Mouse (Mus musculus): ENCODE results near the gene Tnfsf18.

The Tnfsf18 gene

DNA sequence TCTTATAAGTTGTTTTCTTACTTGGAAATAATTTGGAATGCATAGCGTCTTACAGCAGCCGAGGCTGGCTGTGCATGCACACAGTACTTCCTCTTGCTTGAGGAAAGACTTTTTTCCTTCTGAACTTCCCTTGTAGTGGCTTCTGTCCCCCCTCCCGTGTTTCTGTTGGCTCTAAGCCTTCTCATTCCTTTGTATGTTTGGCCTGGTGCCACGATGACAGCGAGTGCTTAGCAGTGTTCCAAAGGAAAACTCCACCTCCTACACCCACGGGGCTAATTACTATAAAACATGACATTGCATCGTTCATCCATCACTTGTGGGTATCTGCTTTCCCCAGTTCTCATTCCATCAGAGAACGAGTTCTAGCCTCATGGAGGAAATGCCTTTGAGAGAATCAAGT is at the start of gene Tnfsf18:
Gene Tnfsf18, plus strand, starts transcription at position 313 of the 400 bp plus-strand sequence.
- in situ Hi-C loops (cut with MboI; ENCODE audit: low sequenced_read_pairs), result no loop called here

DNA sequence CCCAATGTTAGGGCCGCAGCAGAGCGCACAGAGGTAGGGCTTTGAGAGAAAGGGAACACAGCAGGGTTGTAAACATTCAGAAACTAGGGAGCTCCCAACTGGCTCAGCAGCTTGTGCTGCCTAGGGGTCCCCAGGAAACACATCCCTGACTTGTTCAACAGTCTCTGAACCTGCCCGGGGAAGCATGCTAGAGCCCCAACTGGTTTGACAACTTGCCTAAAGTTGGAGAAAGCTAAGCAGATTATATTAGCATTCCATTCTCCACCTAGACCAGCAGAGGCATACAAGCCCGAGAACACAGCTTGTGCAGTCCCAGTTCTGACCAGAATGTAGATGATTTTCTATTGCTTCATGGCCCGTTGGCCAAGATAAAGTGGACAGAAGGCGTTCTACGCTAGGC is 49.6 kb upstream of the Tnfsf18 start:
- in situ Hi-C loops (cut with MboI; ENCODE audit: low sequenced_read_pairs), result no loop called here

DNA sequence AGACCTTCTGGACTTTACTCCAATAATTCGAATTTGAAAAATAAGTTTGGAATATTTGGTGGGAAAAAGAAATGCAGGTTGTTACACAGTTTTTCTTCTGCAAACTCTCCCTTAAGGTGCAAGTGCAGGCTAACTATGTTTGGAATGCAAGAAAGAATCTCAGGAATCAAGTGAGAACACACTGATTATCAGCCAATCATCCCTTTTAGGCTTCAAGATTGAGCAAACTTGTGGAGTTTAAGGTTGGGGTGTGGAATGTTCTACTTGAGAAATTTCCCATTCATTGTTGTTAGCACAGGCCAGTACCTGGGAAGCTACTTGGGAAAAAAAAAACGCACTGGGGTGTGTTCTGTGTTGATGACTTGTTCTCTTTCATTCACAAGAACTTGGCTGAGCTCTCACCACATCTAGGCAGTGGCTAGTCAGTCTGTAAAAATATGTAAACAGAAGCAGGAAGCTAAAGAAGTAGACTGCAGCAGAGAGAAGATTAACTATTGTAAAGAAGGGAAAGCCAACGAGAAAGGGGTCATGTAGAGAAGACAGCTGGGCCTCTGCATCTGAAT is 42.7 kb upstream of the Tnfsf18 start:
- in situ Hi-C loops (cut with MboI; ENCODE audit: low sequenced_read_pairs), result no loop called here

DNA sequence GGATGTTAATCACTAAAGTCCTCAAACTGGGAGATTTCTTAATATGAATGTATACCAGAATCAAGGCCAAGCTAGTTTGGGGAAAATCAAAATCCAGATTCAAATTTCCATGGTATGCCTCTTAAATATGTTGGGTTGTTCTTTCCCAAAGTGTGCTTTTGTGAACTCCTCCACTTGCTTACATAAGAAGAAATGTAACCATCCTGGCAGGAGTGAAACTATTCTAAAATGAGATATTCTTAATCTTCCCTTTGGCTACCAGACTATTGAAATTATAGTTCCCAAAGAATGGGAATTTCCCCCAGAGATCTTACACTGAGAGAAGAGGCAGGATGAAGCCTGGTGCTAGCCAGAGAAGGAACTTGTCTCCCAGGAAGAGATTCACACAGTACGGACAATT is 42.2 kb upstream of the Tnfsf18 start:
- in situ Hi-C loops (cut with MboI; ENCODE audit: low sequenced_read_pairs), result no loop called here

DNA sequence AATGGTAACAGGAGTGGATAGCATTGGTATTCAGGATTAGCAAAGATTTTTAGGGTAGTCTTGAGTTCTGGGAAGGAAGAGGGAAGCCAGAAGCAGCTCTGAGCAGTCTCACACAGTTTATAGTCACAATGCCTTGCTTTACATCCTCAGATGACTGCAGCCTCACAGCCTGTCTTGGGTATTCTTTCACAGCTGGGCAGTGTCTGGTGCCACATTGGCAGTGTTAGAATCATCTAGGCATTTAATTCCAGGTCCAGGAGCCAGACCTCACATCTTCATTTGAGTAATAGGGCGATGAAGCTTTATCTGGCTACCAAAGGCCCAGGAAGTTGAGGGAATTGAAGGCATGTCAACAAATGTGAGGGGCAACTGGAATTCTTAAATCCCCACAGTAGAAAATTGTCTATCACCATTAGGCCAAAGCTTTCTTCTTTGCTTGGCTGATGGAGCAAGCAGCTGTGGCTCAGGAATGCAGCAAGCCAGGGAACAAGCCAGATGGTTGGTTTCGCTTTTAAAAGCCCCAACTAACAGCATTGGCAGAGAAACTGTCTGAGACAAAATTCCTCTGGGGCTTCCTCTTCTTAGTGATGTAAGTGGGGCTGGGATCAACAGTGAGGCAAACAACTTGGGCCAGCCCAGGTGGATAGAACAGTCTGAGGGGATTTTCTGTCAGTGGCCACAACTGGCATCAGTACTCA is 30.9 kb upstream of the Tnfsf18 start:
- in situ Hi-C loops (cut with MboI; ENCODE audit: low sequenced_read_pairs), result no loop called here

DNA sequence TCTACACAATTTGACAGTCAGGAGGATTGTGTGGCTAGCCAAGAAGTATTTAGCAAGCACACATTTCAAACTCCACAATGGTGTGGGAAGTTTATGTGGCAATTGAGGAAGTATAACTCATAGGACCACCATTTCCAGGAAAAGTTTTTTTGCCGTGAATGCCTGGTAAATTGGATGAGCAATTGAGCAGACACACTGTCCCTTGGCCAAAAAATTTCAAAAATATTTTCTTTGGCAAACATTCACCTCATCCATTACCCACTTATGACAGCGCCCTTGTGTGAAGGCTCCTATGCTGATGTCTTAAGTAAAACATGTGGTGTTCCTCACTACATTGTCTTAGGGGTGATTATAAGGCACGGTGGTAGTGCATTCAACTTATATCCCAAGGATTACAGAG is 17.2 kb upstream of the Tnfsf18 start:
- in situ Hi-C loops (cut with MboI; ENCODE audit: low sequenced_read_pairs), result no loop called here

DNA sequence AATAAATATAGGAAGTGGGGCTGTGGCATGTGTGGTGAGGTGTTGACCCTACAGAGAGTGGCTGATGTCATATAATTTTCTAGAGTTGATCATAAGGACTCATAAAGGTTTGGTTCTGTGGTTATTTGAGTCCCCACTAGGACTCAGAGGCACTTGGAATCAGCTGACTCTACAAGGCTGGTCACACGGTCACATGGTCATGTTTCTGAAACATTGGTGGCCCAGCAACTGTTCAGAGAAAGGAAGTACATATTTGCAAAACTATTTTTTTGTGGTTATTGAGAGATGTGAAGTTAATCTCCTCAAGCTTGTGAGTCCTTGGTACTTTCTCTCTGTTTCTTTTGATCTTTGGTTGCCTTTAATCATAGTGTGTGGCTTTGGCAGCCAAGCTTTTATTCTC is 14.6 kb upstream of the Tnfsf18 start:
- in situ Hi-C loops (cut with MboI; ENCODE audit: low sequenced_read_pairs), result no loop called here

DNA sequence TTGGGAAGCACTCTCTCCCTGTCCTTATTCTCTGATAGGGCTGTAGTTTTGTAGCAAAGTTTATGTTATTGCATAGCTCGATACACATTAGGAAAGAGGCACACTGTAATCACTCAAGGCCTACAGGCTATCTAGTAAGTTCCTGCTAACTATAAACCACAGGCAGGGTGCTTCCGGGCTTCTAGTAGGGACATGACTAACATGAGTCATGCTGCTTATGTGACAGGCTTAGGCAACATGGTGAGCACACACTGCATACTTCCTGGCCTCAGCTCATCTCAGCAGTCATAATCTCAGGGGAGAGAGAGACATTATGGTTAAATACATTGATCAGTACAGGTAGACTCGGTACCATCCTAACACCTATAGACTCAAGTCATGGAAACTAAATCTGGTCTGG is 12.2 kb upstream of the Tnfsf18 start:
- in situ Hi-C loops (cut with MboI; ENCODE audit: low sequenced_read_pairs), result no loop called here

DNA sequence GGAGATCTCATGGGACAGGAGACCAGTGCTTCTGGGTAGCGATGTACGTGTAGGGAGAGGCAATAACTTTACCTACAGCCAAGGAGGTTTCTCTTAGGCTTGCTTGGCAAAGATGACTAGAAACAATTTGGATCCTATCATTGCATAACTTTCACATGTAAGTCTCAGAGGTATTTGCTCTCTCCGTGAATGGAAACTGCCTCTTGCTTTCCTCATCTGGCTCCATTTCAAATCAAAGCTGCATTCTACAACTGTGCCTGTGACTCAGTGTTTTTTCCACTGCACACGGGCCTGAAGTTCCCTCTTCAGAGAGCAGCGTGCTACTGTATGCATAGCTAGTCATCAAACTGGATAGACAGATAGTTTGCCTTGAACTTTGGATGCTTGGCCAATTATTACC is 7.4 kb upstream of the Tnfsf18 start:
- in situ Hi-C loops (cut with MboI; ENCODE audit: low sequenced_read_pairs), result no loop called here

DNA sequence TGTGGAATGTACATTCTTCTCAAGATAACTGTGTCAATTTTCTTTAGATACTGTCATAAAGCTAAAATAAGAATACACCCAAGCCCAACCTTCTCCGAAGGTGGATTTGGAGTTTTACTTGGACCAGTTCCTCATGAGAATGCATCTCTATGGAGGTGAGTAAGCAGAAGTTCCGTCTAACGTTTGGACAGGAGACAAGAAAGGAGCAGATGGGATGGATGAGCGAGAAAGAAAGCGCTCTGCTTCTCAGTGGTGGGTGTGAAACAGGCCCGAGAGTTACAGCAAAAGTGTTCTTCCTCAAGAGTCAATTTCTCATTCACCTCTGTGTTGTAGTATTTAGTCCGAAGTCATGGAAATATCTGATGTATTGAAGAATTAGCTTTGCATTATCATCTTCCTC is 2.7 kb upstream of the Tnfsf18 start:
- in situ Hi-C loops (cut with MboI; ENCODE audit: low sequenced_read_pairs), result no loop called here

DNA sequence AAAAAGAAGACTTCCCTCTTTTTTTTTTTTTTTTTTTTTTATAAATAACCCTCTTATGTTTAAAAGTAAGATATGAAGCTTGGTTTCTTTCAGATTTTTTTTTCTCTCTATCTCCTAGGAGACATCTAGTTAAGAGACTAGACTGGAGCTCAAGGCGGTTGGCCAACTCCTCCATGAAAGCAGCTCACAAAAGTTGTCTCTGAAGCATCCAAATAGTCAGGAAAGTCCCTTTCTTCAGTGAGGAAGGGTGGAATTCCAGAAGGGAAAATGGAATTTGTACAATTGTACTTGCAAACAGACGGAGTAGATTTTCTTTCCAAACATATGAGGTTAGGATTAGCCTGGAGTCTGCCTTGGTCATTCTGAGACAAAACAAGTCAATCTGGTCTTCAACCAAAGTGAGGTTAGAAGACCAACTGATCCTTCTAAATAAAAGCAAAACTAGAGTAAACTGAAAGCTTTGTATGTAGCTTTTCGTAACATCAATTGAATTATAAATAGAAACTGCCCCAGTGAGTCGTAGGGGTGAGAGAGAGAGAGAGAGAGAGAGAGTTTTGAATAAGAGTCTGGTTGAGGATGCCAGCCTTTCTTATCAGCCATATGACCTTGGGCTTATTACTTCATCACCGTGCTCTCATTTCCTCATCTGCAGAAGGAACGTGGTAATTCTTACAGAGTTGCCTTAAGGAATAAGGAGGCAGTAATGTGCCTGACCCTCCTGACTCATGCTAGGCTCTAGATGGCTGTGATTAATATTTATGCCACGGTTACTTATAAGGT is 2.6 kb downstream of the Tnfsf18 start:
- in situ Hi-C loops (cut with MboI; ENCODE audit: low sequenced_read_pairs), result no loop called here

DNA sequence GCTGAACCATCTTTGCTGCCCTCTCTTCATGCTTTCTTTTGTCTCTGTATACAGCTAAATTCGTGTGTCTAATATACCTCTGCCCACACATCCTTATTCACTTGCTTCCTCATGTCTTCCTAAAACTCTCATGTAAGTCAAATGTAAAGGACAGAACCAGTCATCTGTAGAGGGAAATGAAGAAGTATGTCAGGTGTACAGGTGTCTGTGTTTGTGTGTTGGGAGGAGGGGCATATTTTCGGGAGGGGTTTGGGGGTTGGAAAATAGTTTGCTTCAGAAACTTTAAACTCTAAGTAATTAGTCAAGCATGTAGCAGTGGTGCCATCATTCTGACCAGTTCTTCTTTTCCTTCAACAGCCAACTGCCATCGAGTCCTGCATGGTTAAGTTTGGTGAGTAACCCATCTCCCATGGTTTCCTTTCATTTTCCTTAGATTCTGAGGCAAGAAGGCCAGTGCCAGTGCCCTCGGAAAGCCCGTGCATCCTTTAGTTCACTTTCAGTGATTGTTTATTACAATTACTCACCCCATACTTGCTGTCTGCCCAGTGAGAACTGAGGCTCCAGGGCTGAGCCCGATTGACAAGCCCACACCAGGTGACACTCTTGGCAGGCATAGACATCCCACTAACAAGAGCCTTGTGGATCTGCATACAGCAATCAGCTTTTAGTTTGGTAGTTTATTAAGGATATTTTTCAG is 5.8 kb downstream of the Tnfsf18 start:
- in situ Hi-C loops (cut with MboI; ENCODE audit: low sequenced_read_pairs), result no loop called here

DNA sequence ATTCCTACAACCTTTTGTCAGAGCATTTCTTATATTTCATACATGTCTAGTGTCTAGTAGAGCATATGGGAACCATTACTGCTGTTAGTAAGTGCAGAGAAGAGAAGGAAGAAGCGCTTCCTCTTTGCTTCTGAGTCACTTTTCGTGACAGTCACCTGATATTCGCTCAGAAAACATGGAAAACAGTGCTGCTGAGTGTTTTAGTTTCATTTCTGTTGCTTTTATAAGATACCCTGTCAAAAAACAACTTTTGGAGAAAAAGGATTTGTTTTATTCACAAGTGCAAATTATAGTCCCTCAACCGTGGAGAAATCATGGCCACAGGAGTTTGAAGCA is 6.3 kb downstream of the Tnfsf18 start:
- in situ Hi-C loops (cut with MboI; ENCODE audit: low sequenced_read_pairs), result no loop called here

DNA sequence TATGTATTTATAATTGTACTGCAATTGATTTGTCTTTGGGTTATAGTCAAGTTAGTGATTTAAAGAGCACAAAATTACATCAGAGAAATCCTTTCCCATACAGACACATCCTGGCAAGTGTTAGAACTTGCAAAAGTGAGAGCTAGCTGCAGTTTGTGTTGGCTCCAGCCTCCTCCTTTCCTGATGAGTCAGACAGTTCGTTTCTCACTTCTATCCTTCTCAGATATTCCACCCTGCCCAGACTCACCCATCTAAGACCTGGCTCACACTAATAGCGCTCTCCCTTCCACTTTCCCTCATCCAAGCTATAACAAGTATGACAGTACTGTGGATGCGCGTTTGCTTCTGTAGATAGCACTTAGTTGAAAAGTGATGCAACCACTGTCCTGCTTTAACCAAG is 11.9 kb downstream of the Tnfsf18 start:
- in situ Hi-C loops (cut with MboI; ENCODE audit: low sequenced_read_pairs), result no loop called here

DNA sequence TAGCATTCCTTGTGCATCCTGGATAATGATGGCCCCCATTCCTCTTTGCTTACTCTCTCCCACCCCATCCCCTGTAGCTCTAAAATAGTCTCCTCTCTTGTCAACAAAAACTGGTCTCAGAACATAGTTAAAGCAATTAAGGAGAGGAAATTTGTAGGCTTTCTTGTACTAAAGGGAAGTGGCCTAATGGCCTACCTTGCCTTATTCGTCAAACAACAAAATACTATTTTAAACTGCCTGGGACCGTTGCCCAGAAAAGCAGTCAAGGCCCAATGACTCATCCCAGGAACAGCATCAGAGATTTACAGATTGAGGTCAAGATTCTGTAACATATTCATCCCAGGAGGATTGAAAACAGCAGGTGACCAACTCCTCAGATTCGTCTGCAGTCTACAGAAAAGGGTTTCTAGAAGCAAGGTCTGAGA is 13.2 kb downstream of the Tnfsf18 start:
- in situ Hi-C loops (cut with MboI; ENCODE audit: low sequenced_read_pairs), result no loop called here

DNA sequence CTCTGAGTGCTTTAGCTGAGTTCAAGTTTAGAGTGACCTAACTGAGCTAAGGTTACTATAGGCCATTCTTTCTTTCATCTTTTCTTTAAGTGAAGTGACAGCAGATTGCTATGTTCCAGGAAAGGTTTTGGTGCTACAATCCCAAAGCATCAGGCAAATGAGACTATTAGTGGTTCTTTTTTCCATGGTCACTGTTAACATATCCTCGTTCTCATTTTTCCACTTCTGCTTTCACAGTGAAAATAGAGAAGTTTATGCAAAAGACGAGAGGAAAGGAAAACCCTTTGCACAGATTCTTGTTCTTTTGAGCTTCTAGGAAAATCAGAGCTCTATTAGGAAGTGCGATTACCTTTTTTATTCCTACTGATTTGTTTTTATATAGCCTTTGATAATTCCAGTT is 22.9 kb downstream of the Tnfsf18 start:
- in situ Hi-C loops (cut with MboI; ENCODE audit: low sequenced_read_pairs), result no loop called here

DNA sequence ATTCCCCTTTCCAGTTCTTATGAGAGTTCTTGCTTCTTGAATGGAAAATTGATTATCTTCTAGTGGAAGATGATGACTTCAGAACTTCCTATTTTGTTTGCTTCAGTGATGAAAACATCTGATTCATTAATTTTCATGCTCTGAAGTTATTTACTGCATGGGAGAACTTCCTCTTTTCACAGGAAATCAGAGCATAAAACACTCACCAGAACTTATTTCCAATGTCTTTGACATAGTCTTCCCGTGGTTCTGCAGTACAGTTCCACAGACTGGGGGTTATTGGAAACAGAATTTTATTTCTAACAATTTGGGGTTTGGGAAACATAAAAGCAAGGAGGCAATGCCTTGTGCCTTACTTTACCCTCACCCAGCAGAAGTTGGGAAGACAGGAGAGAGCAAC is 25.8 kb downstream of the Tnfsf18 start:
- in situ Hi-C loops (cut with MboI; ENCODE audit: low sequenced_read_pairs), result no loop called here

DNA sequence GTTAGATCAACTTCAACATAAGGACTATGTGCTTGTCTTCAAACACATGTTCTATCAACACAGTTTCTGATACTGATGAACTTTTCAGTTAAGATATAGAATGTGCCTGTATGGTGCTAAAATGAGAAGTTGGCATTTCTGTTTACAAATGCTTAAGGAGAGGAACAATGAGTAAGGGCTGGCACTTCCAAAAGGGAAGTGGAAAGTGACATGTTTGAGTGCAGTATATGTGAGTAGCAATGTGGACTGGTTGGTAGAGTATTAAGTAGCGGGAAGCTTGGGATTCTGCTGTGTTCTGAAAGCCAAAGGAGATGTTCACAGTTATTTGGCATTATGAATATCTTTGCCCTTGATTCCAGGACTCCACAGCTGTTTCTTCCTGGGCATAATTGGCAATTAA is 33.7 kb downstream of the Tnfsf18 start:
- in situ Hi-C loops (cut with MboI; ENCODE audit: low sequenced_read_pairs), result no loop called here

DNA sequence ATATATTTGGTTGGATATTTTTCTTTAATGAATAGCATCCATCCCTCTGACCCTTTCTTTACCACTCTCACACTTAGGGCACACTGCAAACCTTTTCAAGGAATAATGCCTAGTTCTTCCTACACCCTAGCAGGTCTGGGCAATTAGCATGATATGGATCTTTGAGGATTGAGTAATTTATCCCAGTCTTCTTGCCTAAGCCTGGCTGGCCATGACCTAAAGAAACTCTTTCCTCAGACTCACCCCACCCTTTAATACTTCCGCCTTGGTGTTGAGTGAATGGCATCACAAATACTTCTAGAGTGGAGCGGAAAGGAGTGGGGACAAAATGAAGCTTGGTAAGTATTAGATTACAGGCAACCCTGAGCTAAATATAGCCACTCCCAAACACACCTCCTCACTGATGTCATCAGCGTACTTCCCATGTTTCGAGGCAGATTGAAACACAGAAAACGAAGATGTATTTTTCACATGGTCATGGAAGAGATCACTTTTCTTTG is 56.2 kb downstream of the Tnfsf18 start:
- in situ Hi-C loops (cut with MboI; ENCODE audit: low sequenced_read_pairs), result no loop called here

DNA sequence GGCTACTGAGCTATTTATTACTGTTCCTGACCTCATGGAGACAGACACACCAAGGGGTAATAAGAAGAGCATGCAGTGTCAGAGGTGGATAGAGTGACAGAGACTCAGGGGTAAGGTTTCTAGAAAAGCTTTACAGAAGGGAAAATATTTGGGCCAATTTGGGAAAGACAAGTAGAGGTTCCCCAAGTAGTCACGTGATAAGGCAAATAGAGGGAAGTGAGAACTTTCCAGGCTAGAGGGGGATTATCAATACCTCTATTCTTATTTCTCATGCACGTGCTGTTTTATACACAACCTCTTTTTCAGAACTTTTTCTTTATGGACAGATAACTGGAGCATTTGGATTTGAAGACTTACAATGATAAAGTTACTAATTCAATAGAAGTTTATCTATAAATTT is 57.6 kb downstream of the Tnfsf18 start:
- in situ Hi-C loops (cut with MboI; ENCODE audit: low sequenced_read_pairs), result no loop called here

Data from CH12F3 (cell line).